Mouse (Mus musculus): ENCODE measurements around the gene Fubp3.
A peak's percentile ranks its signal among the peaks of the same experiment; 100 is the strongest.

Fubp3 gene

DNA sequence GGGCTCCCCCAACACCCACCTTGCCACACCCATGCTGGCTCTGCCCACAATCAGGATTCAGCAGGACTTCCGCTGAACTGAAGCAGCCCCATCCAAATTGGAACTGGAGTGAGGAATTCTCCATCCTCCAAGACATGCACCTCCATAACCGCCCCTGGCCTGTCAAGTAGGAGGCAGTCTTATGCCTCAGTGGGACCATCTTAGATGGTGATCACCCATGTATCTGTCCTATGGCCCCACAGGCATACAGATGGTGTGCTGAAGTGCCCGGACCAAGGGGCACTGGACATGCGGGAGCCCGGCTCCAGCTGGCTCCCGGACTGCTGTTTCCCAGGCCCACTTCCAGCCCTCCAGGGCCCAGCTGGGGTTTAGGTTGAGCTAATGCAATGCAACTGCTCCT, 46.8 kb downstream of the Fubp3 start:
- DNase-seq (ENCODE audit: low read depth, low spot score), result no peak

DNA sequence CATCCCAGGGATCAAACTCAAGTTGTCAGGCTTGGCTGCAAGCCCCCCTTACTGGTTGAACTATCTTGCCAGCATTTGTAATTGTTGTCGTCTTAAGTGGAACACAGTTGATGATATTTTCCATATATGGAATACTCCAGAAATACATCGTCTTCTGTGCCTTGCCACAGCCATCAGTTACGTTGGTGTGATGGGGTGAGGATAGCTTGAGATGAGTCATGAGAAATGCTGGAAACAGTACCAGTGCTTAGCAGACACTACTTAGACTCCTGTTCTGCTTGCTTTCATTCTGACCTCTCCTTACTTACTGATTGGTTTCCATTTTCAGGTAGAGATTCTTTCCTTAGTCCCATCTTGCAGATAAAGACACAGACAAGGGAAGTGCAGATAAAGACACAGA, 61.1 kb downstream of the Fubp3 start:
- no peak for DNase-seq (ENCODE audit: low read depth, low spot score)

DNA sequence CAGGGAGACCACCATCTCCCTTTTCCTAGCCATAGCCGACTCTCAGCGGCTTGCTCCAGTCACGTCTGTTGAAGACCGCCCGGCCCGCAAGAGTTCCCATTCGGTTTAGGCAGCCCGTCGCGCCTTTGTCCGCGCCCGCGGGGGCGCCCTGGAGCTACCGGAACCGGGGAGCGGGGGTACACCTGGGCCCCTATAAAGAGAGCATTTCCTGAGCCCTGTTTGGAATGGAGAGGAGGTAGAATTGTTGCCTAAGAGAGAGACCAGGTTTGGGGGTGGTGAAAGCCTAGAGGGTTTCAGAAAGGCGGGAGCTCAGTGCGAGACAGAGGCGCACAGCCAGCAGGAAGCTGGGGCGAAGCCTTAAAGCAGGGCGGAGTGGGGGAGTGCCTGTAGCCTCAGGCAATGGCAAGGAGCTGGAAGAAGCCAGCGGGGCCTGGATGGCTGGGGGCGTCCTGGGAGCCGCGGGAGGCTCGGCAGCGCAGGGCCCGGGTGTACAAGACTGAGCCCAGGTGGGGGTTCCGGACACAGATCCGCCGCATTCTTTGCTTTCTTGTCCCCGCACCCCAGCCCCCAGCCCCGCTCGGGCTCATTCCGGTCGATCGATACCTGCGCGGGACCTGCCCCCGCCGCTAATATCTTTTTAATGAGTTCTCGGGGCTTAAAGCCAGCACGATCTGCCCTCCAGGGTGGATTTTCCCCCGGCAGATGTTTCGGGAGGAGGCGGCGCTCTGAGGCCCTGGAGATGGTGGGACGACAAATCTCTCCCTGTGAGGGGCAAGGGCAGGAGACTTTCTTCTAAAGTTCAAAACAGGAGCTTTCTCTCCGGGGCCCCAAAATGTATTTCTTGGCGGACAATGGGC, 63.1 kb downstream of the Fubp3 start:
- DNase-seq (ENCODE audit: low read depth, low spot score), result no peak

DNA sequence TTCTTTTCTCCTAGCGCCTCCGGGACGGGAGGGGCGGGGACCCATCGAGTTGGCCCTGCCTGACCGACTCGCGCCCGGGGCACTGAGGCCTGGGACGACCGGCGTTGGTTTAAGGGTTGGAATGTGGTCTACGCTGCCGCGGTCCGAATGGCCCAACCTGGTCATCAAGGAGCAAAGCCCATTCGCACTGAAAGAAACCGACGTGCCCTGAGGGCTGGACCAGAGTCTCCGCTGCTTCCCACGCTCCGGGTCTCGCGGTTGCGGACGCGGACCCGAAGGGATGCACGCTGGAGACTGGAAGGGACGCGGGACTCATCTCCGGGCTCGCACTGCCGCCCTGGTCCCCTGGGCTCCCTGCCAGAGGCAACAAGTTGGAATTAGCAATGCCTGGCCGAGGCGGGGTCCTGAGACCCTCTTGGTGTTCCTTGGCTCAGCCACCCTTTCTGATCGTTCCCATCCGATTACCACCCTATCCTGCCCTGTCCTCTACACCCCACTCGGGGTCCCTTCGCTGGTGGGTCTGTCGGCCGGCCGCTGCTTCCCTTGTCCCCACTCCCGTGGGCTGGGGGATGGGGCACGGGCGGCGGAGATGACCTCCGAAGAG, 63.8 kb downstream of the Fubp3 start:
- no peak for DNase-seq (ENCODE audit: low read depth, low spot score)

DNA sequence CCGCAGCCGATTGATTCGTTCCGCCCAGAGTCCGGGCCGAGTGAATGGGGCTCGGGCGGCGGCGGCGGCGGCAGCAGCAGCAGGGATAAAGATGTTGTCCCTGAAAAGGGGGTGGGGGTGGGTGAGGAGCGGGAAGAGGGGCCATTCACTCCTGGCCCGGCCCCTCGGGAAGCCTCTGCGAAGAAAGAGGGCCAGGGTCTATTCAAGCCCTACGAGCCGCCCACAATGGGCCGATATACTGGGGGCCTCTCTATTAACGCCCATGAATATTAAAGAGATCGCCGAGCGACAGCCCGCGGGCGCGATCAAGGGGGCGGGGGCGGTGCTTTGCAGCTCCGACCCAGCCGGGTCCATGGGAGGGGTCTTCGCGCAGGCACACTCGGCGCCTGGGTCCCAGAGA, 64.3 kb downstream of the Fubp3 start:
- DNase-seq (ENCODE audit: low read depth, low spot score), result no peak

DNA sequence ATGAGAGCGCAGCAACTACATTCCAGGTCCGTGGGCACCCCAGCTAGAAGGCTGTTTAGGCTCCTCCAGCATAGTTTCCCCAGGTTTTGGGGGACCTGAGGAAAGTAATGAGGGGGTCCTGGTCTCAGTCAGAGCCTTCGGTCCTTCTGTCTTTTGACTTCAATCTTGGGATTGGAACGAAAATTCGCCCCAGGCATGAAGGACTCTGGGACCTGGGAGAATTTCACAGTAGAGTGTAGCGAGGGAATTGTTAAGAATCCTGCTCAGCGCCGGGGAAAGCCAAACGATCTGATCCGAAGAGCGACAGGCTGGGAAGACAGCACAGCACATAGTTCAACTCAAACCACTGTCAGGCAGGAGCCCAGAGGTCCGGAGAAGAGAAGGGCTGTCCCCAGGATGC, 64.9 kb downstream of the Fubp3 start:
- DNase-seq (ENCODE audit: low read depth, low spot score), result no peak

DNA sequence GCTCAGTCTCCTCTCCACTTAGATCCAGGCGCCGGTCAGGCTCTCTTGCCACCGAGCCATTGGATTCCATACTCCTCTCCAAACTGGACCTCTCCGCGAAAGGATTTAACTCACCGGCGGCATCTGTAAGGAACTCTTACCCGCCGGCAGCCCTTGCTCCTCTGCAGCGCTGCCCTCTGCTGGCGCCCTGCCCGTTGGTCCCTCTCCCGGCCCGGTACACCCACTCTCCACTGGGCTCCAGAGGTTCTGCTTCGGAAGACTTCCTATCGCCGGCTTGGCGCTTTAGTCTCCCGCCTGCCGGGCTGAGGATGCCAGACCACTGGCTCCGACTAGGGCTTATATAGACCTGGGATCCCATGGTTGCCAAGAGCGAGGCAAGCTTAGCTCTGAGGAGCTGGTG, 65.4 kb downstream of the Fubp3 start:
- no peak for DNase-seq (ENCODE audit: low read depth, low spot score)

DNA sequence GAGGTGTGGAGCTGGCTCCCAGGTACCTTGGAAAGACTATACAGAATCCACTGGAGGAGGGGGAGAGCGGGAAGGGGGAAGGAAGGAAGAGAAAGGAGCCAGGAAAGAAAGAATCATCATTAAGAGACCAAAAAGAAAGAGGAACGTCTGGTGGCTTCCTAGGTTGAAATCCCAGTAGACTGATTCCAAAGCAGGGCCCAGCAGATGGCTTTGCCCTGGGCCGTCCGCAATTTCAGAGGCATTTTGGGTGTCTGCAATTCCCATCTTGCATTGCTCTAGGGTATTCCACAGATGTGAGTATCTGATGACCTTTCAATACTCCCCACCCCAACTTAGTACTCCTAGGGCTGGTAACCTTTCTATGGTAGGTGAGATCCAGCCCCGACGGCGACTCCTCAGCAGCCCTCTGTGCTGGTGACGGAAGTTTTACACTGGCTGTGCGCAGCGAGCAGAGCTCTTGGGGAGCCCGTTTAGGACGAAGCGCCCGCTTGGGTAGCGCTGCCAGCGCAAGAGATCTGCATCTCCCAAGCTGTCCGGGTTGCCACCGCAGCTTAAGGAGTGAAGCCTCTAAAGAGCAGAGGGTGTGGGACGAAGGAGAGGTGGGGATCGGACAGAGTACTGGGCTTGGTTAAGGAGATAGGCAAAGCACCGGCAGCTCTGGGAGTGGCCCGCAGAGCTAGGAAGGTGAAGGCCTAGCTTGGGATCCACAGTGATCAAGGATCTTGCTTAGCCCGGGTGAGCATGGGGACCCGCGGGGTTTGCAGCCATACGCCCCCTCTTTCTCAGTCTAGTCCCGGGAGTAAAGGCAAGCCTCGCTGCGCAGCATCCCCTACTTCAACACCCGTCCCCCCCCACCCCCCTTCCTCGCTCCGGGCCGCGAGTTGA, 66.4 kb downstream of the Fubp3 start:
- no peak for DNase-seq (ENCODE audit: low read depth, low spot score)

DNA sequence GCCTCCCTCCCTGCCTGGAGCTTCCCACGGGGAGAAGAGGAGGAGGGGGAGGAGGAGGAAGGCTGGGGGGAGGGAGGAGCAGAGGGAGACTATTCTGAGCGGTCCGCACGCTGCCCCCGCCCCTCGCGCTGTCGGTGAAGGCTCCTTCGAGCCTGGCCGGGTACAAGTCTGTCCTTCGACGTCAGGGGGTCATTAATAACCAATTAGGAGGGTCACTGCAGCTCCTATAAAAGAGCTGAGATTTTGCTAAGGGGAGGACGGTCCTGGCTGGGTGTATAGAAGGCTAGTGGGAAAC, 67.0 kb downstream of the Fubp3 start:
- DNase-seq (ENCODE audit: low read depth, low spot score), result no peak

DNA sequence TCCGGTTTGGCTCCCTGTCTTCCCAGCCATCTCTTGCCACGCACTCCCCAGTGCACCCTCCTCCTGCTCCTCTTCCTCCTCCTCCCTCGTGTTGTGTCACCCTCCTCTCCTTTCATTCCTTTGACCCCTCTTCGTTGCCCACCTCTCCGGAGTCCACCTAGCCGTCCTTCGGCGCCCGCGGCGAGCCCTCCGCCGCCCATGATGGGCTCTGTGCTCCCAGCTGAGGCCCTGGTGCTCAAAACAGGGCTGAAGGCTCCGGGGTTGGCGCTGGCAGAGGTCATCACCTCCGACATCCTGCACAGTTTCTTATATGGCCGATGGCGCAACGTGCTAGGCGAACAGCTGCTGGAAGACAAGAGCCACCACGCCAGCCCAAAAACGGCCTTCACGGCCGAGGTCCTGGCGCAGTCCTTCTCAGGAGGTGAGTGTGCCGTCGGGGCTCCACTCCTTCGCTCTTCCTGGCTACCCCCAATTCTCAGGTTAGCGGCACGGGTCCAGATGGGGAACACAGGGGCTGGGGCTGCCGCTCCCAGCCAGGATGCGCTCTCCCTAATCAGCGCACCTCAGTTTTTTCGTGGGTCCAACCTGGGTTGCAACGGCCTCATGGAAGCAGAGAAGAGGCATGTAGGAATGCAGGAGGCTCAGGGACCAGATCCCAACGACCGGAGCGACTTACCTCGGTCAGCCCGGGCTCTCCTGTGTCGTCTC, 67.6 kb downstream of the Fubp3 start, which contains the start of gene Prdm12:
Gene Prdm12 (plus strand): TSS at position 137 of the 708 bp plus-strand sequence.
- DNase-seq (ENCODE audit: low read depth, low spot score), result no peak

DNA sequence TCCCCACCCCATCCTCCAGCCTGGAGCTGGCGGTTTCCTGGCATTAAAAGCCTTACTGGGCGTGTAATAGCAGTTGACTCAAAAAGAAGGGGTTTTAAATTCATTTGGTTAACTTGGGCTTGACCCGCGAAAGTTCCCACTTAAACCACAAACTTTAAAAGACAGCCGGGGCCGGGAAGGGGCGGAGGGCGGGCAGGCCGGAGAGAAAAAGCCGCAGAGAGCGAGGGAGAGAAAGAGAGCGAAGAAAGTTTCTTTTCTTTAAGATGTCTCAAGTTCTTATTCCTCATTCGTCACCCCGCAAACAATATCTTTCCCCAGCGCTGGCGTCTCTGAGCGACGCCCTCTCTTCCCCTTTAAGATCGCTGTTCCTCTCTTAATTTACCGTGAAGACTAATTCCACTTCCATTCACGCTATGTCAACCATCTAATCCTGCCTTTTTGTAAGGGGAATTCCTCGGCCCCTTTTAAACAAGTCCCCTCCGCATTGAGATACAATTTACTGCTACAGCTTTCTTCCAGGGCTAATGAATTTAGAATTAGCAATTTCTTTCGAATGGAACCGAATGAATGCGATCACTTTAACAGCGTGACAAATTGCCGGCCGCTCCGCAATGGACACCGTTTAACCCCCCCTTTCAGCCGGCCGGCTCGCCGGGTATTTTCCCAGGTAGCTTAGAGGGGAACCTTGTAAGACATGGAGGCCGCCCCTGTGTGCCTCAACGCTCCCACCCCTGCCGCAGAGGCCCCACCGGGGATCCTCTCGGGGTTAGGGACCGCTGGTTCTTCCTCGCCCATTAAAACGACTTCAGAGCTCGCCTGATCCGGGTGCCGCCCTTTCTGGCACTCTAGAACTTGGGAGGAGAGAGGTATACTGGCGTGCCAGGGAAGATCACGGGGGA, 68.4 kb downstream of the Fubp3 start:
- DNase-seq (ENCODE audit: low read depth, low spot score), result no peak

DNA sequence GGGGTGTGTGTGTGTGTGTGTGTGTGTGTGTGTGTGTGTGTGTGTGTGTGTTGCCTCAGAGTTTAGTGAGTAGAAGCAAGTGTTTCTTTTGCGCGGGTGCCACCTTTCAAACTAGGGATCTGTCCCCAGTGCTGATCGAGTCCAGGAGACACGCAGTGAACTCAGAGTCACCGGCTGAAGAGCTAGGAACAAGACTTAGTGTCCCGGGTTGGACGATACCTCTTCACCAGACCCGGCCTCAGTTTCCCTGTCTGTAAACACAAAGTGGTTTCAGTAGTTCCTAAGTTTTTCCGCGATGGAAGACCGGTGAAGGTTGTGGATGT, 69.0 kb downstream of the Fubp3 start:
- DNase-seq (ENCODE audit: low read depth, low spot score), result no peak

DNA sequence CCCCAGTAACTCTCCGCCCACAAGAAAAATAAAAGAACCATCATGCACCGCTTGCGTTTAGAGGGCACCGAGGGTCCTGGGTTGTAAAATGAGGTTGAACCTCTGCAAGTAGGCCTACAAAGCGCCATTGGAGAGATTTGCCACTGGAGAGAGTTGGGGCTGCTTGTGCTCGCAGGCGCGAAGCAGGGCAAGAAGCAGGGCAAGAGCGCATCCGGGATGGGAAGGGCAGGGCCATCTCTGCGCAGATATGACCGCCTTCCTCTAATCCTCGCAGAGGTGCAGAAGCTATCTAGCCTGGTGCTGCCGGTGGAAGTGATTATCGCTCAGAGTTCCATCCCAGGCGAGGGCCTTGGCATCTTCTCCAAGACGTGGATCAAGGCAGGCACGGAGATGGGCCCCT, 69.5 kb downstream of the Fubp3 start:
- no peak for DNase-seq (ENCODE audit: low read depth, low spot score)

DNA sequence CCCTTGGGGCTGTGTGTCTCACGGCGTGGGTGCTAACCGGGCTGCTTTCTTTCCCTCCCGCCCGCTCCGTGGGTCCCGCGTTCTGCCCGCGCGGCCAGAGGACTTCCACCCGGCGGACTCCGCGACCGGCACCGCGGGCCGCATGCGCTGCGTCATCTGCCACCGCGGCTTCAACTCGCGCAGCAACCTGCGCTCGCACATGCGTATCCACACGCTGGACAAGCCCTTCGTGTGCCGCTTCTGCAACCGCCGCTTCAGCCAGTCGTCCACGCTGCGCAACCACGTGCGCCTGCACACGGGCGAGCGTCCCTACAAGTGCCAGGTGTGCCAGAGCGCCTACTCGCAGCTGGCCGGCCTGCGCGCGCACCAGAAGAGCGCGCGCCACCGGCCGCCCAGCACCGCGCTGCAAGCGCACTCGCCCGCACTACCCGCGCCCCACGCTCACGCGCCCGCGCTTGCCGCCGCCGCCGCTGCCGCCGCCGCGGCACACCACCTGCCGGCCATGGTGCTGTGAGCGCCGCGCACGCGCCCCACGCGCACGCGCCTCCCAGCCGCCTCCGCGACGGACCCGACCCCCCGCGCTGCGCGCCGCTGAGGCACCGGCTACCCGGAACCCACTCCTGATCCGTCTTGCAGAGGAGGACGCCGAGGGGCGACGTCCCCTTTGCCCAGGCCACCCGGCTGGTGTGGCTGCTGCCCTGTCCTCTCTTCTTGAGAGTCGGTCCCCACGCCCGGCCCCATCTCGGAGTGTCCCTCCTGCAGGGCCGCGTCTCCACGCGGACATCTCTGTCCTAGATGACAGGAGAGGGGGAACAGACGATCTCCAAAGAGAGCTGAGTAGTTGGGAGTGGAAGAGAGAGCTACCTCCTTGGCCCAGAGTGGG, 81.8 kb downstream of the Fubp3 start:
- peak; percentile 46 for DNase-seq (ENCODE audit: low read depth, low spot score)

DNA sequence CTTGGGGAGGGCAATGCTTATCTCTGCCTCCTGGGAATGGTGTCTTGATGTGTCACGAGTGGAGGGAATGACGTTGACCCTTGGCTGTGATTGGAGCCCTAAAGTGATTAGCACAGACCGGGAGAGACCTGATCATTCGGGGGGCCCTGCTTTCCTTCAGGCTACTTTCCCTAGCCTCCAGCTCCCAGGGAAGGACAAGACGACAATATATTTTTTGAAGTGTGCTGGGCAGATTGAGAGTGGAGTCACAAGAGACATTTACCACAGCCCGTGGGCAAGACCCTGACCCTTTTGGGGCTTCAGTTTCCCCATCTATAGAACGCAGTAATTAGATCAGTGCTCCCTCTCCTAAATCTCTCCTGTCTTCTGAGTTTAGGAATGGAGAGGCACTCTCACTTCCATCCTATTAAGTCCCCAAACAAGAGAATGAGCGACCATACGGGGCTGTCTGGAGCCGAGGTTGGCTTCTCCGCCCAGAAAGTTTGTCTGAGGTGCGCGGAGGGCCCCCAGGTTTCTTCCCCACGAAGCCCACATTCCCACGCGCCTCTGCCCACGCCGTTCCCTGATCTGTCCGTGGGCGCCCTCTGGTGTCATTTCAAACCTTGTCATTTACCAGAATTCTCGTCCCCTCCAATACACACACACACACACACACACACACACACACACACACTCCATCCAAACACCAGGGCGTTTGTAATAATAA, 82.6 kb downstream of the Fubp3 start:
- DNase-seq (ENCODE audit: low read depth, low spot score), result peak; percentile 49

DNA sequence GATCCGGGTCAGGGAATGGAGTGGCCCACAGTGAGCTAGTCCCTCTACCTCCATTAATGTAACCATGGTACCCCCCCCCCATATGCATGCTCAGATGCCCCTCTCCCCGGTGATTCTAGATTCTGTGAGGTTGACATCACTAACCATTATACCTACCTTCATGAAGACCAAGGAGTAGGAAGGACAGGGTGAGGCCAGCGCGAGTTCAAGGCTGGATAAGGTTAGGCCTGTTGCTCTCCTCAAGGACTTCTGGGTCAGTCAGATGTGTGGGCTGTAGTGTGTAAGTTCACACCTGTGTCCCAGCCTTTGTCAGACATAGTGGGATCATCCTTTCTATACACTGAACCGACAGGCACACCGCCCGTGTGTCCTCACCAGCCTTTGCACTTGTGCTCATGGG, 83.9 kb downstream of the Fubp3 start:
- DNase-seq (ENCODE audit: low read depth, low spot score), result no peak

DNA sequence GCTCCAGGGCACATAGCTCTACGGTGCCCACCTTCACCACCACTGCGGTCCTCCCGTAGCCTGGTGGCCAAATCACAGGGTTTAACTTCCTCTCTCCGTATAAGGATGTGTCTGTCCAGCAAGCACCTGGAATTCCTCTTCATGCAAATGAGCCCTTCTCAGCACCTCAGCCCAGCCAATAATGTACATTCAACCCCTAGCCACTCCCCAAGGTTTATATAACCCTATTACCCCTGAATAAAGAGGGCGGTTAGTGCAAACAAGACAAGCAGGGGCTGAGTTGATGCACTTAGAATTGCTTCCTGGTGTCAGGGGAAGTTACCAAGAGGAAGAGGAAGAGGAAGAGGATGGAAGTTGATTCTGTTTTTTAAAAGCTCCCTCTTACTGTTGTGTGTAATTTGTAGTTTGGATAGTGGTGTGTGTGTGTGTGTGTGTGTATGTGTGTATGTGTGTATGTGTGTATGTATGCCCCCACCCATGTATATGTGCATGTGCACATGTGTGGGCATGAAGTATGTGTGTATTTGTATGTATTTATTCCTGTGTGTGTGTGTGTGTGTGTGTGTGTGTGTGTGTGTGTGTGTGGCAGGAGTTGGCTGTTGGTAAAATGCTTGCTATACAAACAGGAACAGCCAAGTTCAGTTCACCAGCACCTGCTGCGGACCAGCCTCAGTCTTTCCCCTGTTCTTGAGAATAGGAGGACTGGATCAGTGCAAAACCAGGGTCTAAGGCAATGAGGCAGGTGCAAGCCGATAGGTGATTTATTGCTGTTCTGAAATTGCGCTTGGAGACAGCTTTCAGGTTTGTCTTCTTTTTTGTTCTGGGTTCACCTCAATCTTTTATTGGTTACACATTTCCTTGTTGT, 90.7 kb downstream of the Fubp3 start:
- no peak for DNase-seq (ENCODE audit: low read depth, low spot score)

DNA sequence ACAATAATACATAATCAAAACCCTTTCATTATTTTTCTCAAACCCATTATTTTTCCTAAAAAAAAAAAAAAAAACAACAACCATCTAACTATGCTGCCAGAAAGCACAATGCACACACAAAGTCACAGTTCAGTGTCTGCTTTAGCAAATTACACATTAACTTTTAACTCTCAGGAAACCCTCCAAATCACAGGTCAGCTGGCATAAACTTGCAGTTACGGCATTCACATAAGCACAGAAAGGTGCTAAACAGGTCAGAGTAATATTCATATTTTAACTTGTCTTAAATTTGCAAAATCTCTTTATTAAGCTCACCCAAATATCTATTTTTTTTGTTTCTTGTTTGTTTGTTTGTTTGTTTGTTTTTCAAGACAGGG, 91.3 kb downstream of the Fubp3 start:
- no peak for DNase-seq (ENCODE audit: low read depth, low spot score)
